Mouse (Mus musculus) kidney, adult 2 months (tissue): ENCODE results near the gene Slc22a6.

Source experiments
- CTCF ChIP-seq: fragments of 200-500 bp; conservative IDR thresholded peaks from 2 replicates; pipeline ENCODE4 v1.5.1; 2011; ENCODE audit warnings: low read depth, mild to moderate bottlenecking, control low read depth, low read length, moderate library complexity, mixed read lengths; ENCODE audit not compliant: insufficient read depth, insufficient read length
- POLR2A ChIP-seq: fragments of 200-500 bp; IDR thresholded peaks from one replicate; pipeline ENCODE4 v1.6.1; 2011; ENCODE audit warnings: low read depth, low read length, control low read depth

DNA sequence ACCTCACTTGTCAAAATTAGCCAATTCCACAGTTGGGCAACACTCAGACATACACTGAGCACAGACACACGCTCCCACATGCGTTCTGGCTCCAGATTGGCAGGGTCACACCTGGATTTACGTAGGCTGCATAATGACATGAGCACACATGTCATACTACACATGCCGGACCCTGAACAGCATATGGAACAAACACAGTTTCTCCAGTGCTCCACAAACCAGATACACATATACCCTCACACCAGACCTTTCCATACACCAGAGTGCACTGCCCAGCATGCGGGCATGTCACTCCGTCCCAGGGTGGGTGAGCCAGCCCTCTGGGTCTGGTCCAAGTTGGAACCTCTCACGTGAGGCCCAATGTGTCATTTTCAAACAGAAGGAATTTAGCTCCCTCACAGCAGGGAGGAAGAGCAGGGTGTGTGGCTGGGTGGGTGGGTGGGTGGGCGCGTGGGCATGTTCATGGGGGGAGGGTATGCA is 45.6 kb downstream of the Slc22a6 start, which contains the start of gene Chrm1:
- TF ChIP-seq CTCF: no peak
- no peak for TF ChIP-seq POLR2A
